Mouse (Mus musculus) myocyte (in vitro differentiated cells): ENCODE data around the gene Ugt2b38. TPM values are rescaled to one million over a fixed set of nuclear protein-coding genes. Genes with fewer than 3 reads are reported as not detected.
"Not testable (repeated sequence)": the region's sequence is repeated elsewhere in the genome, so short reads cannot be mapped to it uniquely, and the experiment has no call there.

Experiments
- H3K27me3 ChIP-seq: one replicate; pipeline ENCODE4 v1.6.1; 2011; ENCODE audit not compliant: control insufficient read depth, insufficient read depth, insufficient read length
- H3K36me3 ChIP-seq: one replicate; pipeline ENCODE4 v1.6.1; 2011; ENCODE audit not compliant: control insufficient read depth, insufficient read depth
- H3K4me2 ChIP-seq: one replicate; pipeline ENCODE4 v1.6.1; 2011; ENCODE audit warnings: low read depth, control low read depth
- H3K4me3 ChIP-seq: one replicate; pipeline ENCODE4 v1.5.1; 2011; ENCODE audit warnings: mild to moderate bottlenecking, control low read depth, moderate library complexity
- H3K79me2 ChIP-seq: one replicate; pipeline ENCODE4 v1.6.1; 2011; ENCODE audit not compliant: control insufficient read depth, insufficient read depth
- H3ac ChIP-seq: one replicate; pipeline ENCODE4 v1.6.1; 2011; ENCODE audit not compliant: control insufficient read depth, insufficient read length
- CEBPB ChIP-seq: IDR thresholded peaks from 2 replicates; pipeline ENCODE4 v1.6.1; 2011; ENCODE audit warnings: mild to moderate bottlenecking, moderate library complexity; ENCODE audit not compliant: poor library complexity, insufficient read depth, severe bottlenecking
- E2F4 ChIP-seq: IDR thresholded peaks from one replicate; pipeline ENCODE4 v1.6.1; 2011; ENCODE audit warnings: mild to moderate bottlenecking, control low read depth, moderate library complexity; ENCODE audit not compliant: insufficient read depth
- MAX ChIP-seq: IDR thresholded peaks from one replicate; pipeline ENCODE4 v1.6.1; 2011; ENCODE audit warnings: low read depth, mild to moderate bottlenecking, control low read depth
- MYOD1 ChIP-seq, 3 experiments: IDR thresholded peaks; one replicate each; pipeline ENCODE4 v1.6.1; 2011; ENCODE audit warnings: control low read depth in 2 of 3, low read depth in 2 of 3, mild to moderate bottlenecking in 2 of 3, moderate library complexity in 1 of 3; ENCODE audit not compliant: insufficient read length in 2 of 3, control insufficient read depth in 1 of 3
- MYOG ChIP-seq, 3 experiments: IDR thresholded peaks; one replicate each; pipeline ENCODE4 v1.6.1; 2011; ENCODE audit warnings: control low read depth in 2 of 3, low read depth in 2 of 3, mild to moderate bottlenecking in 2 of 3; ENCODE audit not compliant: insufficient read length in 2 of 3, control insufficient read depth in 1 of 3, insufficient read depth in 1 of 3
- POLR2A ChIP-seq: IDR thresholded peaks from one replicate; pipeline ENCODE4 v1.6.1; 2011; ENCODE audit warnings: low read depth, mild to moderate bottlenecking, control low read depth, moderate library complexity; ENCODE audit not compliant: insufficient read length
- POLR2AphosphoS2 ChIP-seq: IDR thresholded peaks from one replicate; pipeline ENCODE4 v1.6.1; 2011; ENCODE audit warnings: low read depth, control low read depth; ENCODE audit not compliant: insufficient read length
- REST ChIP-seq: IDR thresholded peaks from one replicate; pipeline ENCODE4 v1.6.1; 2011; ENCODE audit warnings: mild to moderate bottlenecking, control low read depth, moderate library complexity; ENCODE audit not compliant: insufficient read depth, insufficient read length
- SRF ChIP-seq: IDR thresholded peaks from one replicate; pipeline ENCODE4 v1.6.1; 2011; ENCODE audit warnings: low read depth; ENCODE audit not compliant: control insufficient read depth, insufficient read length
- TCF12 ChIP-seq: IDR thresholded peaks from one replicate; pipeline ENCODE4 v1.6.1; 2011; ENCODE audit warnings: mild to moderate bottlenecking, control low read depth; ENCODE audit not compliant: poor library complexity, insufficient read depth, severe bottlenecking
- TCF3 ChIP-seq: IDR thresholded peaks from one replicate; pipeline ENCODE4 v1.6.1; 2011; ENCODE audit warnings: low read depth, control low read depth; ENCODE audit not compliant: insufficient read length
- USF1 ChIP-seq: IDR thresholded peaks from one replicate; pipeline ENCODE4 v1.6.1; 2011; ENCODE audit warnings: low read depth, mild to moderate bottlenecking, control low read depth, moderate library complexity
- polyA plus RNA-seq: library from polyadenylated mRNA; unstranded; fragments of >200 nt; fragmentation: generic; extraction: Trizol; gene quantifications from one replicate; pipeline ENCODE4 v1.2.1, GENCODE M21; 2012; ENCODE audit warnings: missing spikeins

Ugt2b38 gene
- polyA plus RNA-seq, 1 experiment: not detected

- Histone ChIP-seq H3K4me2 (no peak overlapping the region), H3ac (no peak overlapping the region), H3K27me3 (no peaks in the 10 kb centered on the region), H3K4me3 (no peak overlapping the region), H3K79me2 (no peaks in the 10 kb centered on the region), H3K36me3 (no peaks in the 10 kb centered on the region)
- no peak for TF ChIP-seq MYOD1 (IDR thresholded peaks at IDR 0.05; ENCODE audit: control insufficient read depth in 1 of 3, insufficient read length in 2 of 3, low read depth in 2 of 3)
Measured at GRCm38 (mm10) chr5:87379825-87380224, 44.2 kb downstream of the Ugt2b38 start.

GRCm38 (mm10) chr5:87375874-87376383 lies 48.1 kb downstream of the Ugt2b38 start:
- Histone ChIP-seq H3K4me2 (no peak overlapping the region), H3K27me3 (no peaks in the 10 kb centered on the region), H3K36me3 (no peaks in the 10 kb centered on the region), H3ac (no peak overlapping the region), H3K79me2 (no peaks in the 10 kb centered on the region), H3K4me3 (no peak overlapping the region)
- TF ChIP-seq MYOD1 (IDR thresholded peaks at IDR 0.05; ENCODE audit: control insufficient read depth in 1 of 3, insufficient read length in 2 of 3, low read depth in 2 of 3): no peak
- TF ChIP-seq MAX: no peak
- TF ChIP-seq TCF12: no peak
- no peak for TF ChIP-seq MYOG (IDR thresholded peaks at IDR 0.05; ENCODE audit: control insufficient read depth in 1 of 3, insufficient read depth in 1 of 3, insufficient read length in 2 of 3, low read depth in 2 of 3)
- TF ChIP-seq USF1: no peak
- TF ChIP-seq SRF: no peak
- no peak for TF ChIP-seq E2F4
- TF ChIP-seq CEBPB: no peak

GRCm38 (mm10) chr5:87373502-87373863 lies 50.5 kb downstream of the Ugt2b38 start:
- Histone ChIP-seq H3ac (no peak overlapping the region), H3K79me2 (no peaks in the 10 kb centered on the region), H3K27me3 (no peaks in the 10 kb centered on the region), H3K4me2 (no peak overlapping the region), H3K4me3 (no peak overlapping the region), H3K36me3 (no peaks in the 10 kb centered on the region)
- TF ChIP-seq MYOD1 (IDR thresholded peaks at IDR 0.05; ENCODE audit: control insufficient read depth in 1 of 3, insufficient read length in 2 of 3, low read depth in 2 of 3): no peak
- TF ChIP-seq E2F4: no peak
- TF ChIP-seq TCF3: no peak
- no peak for TF ChIP-seq MYOG (IDR thresholded peaks at IDR 0.05; ENCODE audit: control insufficient read depth in 1 of 3, insufficient read depth in 1 of 3, insufficient read length in 2 of 3, low read depth in 2 of 3)
- TF ChIP-seq USF1: no peak
- TF ChIP-seq POLR2A: no peak
- TF ChIP-seq POLR2AphosphoS2: no peak
- TF ChIP-seq MAX: no peak
- TF ChIP-seq SRF: no peak
- TF ChIP-seq REST: no peak
- no peak for TF ChIP-seq TCF12
- no peak for TF ChIP-seq CEBPB

GRCm38 (mm10) chr5:87372788-87373501 lies 51.1 kb downstream of the Ugt2b38 start:
- H3K79me2 ChIP-seq, H3ac ChIP-seq, H3K36me3 ChIP-seq, H3K4me2 ChIP-seq, H3K27me3 ChIP-seq, H3K4me3 ChIP-seq: not testable (repeated sequence)

Other genes with a start within 250 kb of the Ugt2b38 start
- gene Ugt2b37, start 169.4 kb downstream of the Ugt2b38 start, polyA plus RNA-seq: not detected
- gene Ugt2a3, start 87.0 kb downstream of the Ugt2b38 start, polyA plus RNA-seq: not detected
- gene Ugt2a2, start 58.1 kb upstream of the Ugt2b38 start, polyA plus RNA-seq: not detected
- not detected for gene Gm43638, start 62.6 kb upstream of the Ugt2b38 start, polyA plus RNA-seq
- gene Ugt2a1, start 66.7 kb upstream of the Ugt2b38 start, polyA plus RNA-seq: not detected
- not detected for gene Sult1b1, start 114.0 kb upstream of the Ugt2b38 start, polyA plus RNA-seq
- gene Sult1d1, start 144.8 kb upstream of the Ugt2b38 start, polyA plus RNA-seq: not detected
- not detected for gene Sult1e1, start 167.4 kb upstream of the Ugt2b38 start, polyA plus RNA-seq
- not detected for gene Csn1s1, start 242.0 kb upstream of the Ugt2b38 start, polyA plus RNA-seq